Mouse (Mus musculus): Measurements from ENCODE around the gene Grm5. TPM values are rescaled to one million over a fixed set of nuclear protein-coding genes. Genes with fewer than 3 reads are reported as not detected.

Gene Grm5
- polyA plus RNA-seq, 1 experiment from 2014 or later: 0.14 TPM

- Histone ChIP-seq H3K36me3 (no peaks in the 10 kb centered on the region), H3K9ac (no peak overlapping the region), H3K9me3 (no peaks in the 10 kb centered on the region), H3K4me1 (no peaks in the 10 kb centered on the region), H3K4me2 (no peak overlapping the region), H3K4me3 (replicated peaks) (no peak overlapping the region), H3K27me3 (replicated peaks) (no peaks in the 10 kb centered on the region), H3K27ac (no peak overlapping the region)
- no peak for ATAC-seq (ENCODE audit: insufficient read depth, low FRiP score, low read depth)
- 50% methylated on average over 1 of the region's 1 CpGs for WGBS
Observed at GRCm38 (mm10) chr7:87718631-87719030, 134.7 kb downstream of the Grm5 start.

DNA sequence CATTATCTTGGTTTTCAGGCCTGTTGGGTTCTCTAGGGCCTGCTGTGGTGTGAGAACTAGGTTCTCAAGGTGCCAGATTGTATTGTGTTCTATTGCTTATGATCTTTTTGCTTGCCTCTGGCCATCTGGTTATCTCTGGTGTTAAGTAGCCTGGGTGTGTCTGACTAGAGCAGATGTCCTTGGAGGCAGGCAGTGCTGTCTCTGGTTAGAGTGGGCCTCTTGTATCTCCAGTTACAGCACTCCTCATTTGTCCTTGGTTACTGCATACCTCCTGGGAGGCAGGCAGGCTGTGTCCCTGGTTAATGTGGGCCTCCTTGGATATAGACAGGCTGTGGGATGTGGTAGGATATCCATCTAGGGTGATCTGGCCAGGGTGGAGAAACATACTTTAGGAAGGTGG is 150.5 kb downstream of the Grm5 start:
- no peak for ATAC-seq (ENCODE audit: insufficient read depth, low FRiP score, low read depth)
- Histone ChIP-seq H3K4me3 (replicated peaks) (no peak overlapping the region), H3K4me2 (no peak overlapping the region)

GRCm38 (mm10) chr7:87761945-87762344 is 178.0 kb downstream of the Grm5 start:
- H3K4me3 ChIP-seq (replicated peaks): no peak overlapping the region
- H3K4me2 ChIP-seq: no peak overlapping the region
- no peak for ATAC-seq (ENCODE audit: insufficient read depth, low FRiP score, low read depth)
- H3K4me1 ChIP-seq: no peaks in the 10 kb centered on the region
- no peaks in the 10 kb centered on the region for H3K9me3 ChIP-seq
- no peaks in the 10 kb centered on the region for H3K27me3 ChIP-seq (replicated peaks)
- no peak overlapping the region for H3K27ac ChIP-seq
- 70% methylated on average over 2 of the region's 2 CpGs for WGBS
- no peaks in the 10 kb centered on the region for H3K36me3 ChIP-seq
- no peak overlapping the region for H3K9ac ChIP-seq

More for the DNA sequence above, 150.5 kb downstream of the Grm5 start:
- no peaks in the 10 kb centered on the region for H3K27me3 ChIP-seq (replicated peaks)
- no peaks in the 10 kb centered on the region for H3K4me1 ChIP-seq
- H3K36me3 ChIP-seq: no peaks in the 10 kb centered on the region
- H3K9ac ChIP-seq: no peak overlapping the region
- no peaks in the 10 kb centered on the region for H3K9me3 ChIP-seq
- no peak overlapping the region for H3K27ac ChIP-seq

DNA sequence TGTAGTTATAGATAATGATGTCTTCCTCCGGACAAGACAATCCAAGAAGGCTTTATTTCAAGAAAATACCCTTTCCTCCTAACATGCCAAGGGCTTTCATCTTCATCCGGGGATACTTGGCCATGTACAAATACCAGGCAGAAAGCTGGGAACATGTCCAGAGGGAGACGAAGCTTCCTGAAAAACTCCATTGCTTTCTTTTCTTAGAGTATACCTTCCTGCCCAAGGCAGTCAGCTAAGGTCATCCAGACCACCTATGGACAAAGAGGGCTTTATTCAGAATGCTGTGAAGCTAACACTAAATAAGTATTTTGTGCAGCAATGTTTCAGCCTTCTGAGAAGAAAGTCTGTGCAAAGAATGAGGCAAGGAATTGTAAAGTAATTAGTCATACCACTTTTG is 178.4 kb downstream of the Grm5 start:
- Histone ChIP-seq H3K4me3 (replicated peaks) (no peak overlapping the region), H3K4me1 (no peaks in the 10 kb centered on the region), H3K27me3 (replicated peaks) (no peaks in the 10 kb centered on the region), H3K9ac (no peak overlapping the region), H3K4me2 (no peak overlapping the region), H3K36me3 (no peaks in the 10 kb centered on the region), H3K9me3 (no peaks in the 10 kb centered on the region), H3K27ac (no peak overlapping the region)
- 56% methylated on average over 3 of the region's 3 CpGs for WGBS
- ATAC-seq (ENCODE audit: insufficient read depth, low FRiP score, low read depth): no peak

- 75% methylated on average over 1 of the region's 1 CpGs for WGBS
Observed at GRCm38 (mm10) chr7:87787560-87787959, 203.6 kb downstream of the Grm5 start.

GRCm38 (mm10) chr7:87788963-87789362 is 205.0 kb downstream of the Grm5 start:
- Histone ChIP-seq H3K9ac (no peak overlapping the region), H3K9me3 (no peaks in the 10 kb centered on the region), H3K4me3 (replicated peaks) (no peak overlapping the region), H3K27me3 (replicated peaks) (no peaks in the 10 kb centered on the region), H3K36me3 (no peaks in the 10 kb centered on the region), H3K4me2 (no peak overlapping the region), H3K4me1 (no peaks in the 10 kb centered on the region), H3K27ac (no peak overlapping the region)
- no peak for ATAC-seq (ENCODE audit: insufficient read depth, low FRiP score, low read depth)

More at GRCm38 (mm10) chr7:87787560-87787959, 203.6 kb downstream of the Grm5 start:
- Histone ChIP-seq H3K4me1 (no peaks in the 10 kb centered on the region), H3K9me3 (no peaks in the 10 kb centered on the region), H3K27ac (no peak overlapping the region), H3K9ac (no peak overlapping the region), H3K4me2 (no peak overlapping the region), H3K36me3 (no peaks in the 10 kb centered on the region), H3K27me3 (replicated peaks) (no peaks in the 10 kb centered on the region), H3K4me3 (replicated peaks) (no peak overlapping the region)
- no peak for ATAC-seq (ENCODE audit: insufficient read depth, low FRiP score, low read depth)

DNA sequence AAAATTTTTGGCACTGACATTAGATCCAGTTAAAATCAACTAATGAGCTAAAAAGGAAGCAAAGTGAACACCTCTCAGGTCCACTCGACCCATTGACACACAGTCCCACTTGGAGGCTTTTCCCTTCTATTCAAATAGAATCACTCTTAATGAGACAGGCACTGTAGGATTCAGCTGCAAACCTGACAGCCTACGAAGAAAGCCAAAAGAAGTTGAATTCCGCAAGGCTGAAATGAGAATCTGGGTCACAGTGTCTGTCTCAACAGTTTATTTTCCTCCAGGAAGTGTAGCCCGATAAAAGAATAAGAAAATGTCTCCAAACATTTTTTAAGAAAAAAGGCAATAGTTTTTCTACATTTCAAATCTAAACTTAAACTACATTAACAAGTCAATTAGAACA is 209.9 kb downstream of the Grm5 start:
- ATAC-seq (ENCODE audit: insufficient read depth, low FRiP score, low read depth): no peak
- WGBS: 73% methylated on average over 4 of the region's 4 CpGs
- no peaks in the 10 kb centered on the region for H3K9me3 ChIP-seq
- no peaks in the 10 kb centered on the region for H3K27me3 ChIP-seq (replicated peaks)
- H3K4me3 ChIP-seq (replicated peaks): no peak overlapping the region
- no peak overlapping the region for H3K9ac ChIP-seq
- H3K4me2 ChIP-seq: no peak overlapping the region
- H3K4me1 ChIP-seq: no peaks in the 10 kb centered on the region
- no peak overlapping the region for H3K27ac ChIP-seq
- no peaks in the 10 kb centered on the region for H3K36me3 ChIP-seq

DNA sequence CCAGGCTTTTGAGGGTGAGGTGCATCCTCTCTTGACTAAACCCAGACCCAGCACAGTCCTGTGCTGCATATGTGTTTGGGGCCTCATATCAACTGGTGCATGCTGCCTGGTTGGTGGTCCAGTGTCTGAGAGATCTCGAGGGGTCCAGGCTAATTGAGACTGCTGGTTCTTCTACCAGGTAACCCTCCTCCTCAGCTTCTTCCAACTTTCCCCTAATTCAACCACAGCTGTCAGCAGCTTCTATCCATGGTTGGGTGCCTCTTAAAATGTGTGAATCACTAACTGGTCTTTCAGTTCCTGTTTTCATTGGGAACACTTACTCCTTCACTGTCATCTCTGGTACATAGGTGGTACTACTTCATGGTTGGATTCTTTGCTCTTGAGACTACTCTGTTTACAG is 240.9 kb downstream of the Grm5 start:
- no peaks in the 10 kb centered on the region for H3K36me3 ChIP-seq
- H3K27me3 ChIP-seq (replicated peaks): no peaks in the 10 kb centered on the region
- no peaks in the 10 kb centered on the region for H3K4me1 ChIP-seq
- no peak overlapping the region for H3K27ac ChIP-seq
- no peaks in the 10 kb centered on the region for H3K9me3 ChIP-seq
- H3K9ac ChIP-seq: no peak overlapping the region
- no peak for ATAC-seq (ENCODE audit: insufficient read depth, low FRiP score, low read depth)
- WGBS: 61% methylated on average over 1 of the region's 1 CpGs
- H3K4me2 ChIP-seq: no peak overlapping the region
- no peak overlapping the region for H3K4me3 ChIP-seq (replicated peaks)

DNA sequence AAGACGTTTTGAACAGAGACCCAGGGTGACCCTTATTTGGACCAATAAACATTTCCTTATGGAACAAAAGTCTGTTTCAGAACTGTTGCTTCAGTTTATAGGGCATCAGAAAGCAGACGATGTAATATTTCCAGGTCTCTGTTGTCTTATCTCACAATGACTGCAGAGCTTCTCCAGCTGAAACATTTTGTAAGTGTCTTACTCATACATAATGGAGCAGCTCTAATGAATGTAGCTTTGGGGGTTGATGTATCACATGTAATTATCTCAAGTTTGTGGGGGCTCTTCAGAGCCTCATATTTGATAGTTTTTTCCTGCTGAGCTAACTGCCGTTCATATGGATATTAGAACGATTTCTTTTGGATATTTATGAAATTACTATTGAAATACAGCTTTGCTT is 250.7 kb downstream of the Grm5 start:
- no peak overlapping the region for H3K4me2 ChIP-seq
- H3K4me3 ChIP-seq (replicated peaks): no peak overlapping the region
- no peaks in the 10 kb centered on the region for H3K4me1 ChIP-seq
- no peak overlapping the region for H3K9ac ChIP-seq
- no peaks in the 10 kb centered on the region for H3K27me3 ChIP-seq (replicated peaks)
- no peaks in the 10 kb centered on the region for H3K36me3 ChIP-seq
- no peak overlapping the region for H3K27ac ChIP-seq
- no peaks in the 10 kb centered on the region for H3K9me3 ChIP-seq
- WGBS: 74% methylated on average over 4 of the region's 4 CpGs
- no peak for ATAC-seq (ENCODE audit: insufficient read depth, low FRiP score, low read depth)

- no peak for ATAC-seq (ENCODE audit: insufficient read depth, low FRiP score, low read depth)
- Histone ChIP-seq H3K27ac (no peak overlapping the region), H3K27me3 (replicated peaks) (no peaks in the 10 kb centered on the region), H3K36me3 (no peaks in the 10 kb centered on the region), H3K9me3 (no peaks in the 10 kb centered on the region), H3K4me3 (replicated peaks) (no peak overlapping the region), H3K4me1 (no peaks in the 10 kb centered on the region), H3K9ac (no peak overlapping the region), H3K4me2 (no peak overlapping the region)
- WGBS: 71% methylated on average over 1 of the region's 1 CpGs
Observed at GRCm38 (mm10) chr7:87838579-87838978, 254.6 kb downstream of the Grm5 start.

DNA sequence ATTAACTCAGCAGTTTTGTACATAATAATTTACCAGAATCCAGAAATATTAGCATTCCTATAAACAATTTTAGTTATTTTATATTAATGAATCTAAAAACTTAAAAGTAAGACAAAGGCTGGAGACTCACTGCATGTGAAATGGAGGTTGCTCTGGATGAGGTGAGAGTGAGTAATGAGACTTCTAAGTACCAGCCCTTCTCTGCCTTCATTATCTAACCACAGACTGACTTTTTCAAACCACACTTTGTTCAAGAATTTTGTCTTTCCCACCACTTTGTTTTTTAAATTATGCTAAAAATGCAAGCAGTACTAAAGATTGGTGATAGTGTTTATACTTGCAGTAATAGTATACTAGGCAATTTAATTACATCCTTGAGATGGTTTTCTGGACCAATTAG is 259.5 kb downstream of the Grm5 start:
- H3K4me3 ChIP-seq (replicated peaks): no peak overlapping the region
- H3K4me1 ChIP-seq: no peaks in the 10 kb centered on the region
- H3K36me3 ChIP-seq: no peaks in the 10 kb centered on the region
- no peak overlapping the region for H3K27ac ChIP-seq
- H3K9me3 ChIP-seq: no peaks in the 10 kb centered on the region
- H3K27me3 ChIP-seq (replicated peaks): no peaks in the 10 kb centered on the region
- no peak overlapping the region for H3K4me2 ChIP-seq
- ATAC-seq (ENCODE audit: insufficient read depth, low FRiP score, low read depth): no peak
- no peak overlapping the region for H3K9ac ChIP-seq

GRCm38 (mm10) chr7:87846082-87846481 is 262.1 kb downstream of the Grm5 start:
- H3K27ac ChIP-seq: no peak overlapping the region
- H3K9me3 ChIP-seq: no peaks in the 10 kb centered on the region
- H3K9ac ChIP-seq: no peak overlapping the region
- H3K4me1 ChIP-seq: no peaks in the 10 kb centered on the region
- no peaks in the 10 kb centered on the region for H3K27me3 ChIP-seq (replicated peaks)
- no peak overlapping the region for H3K4me3 ChIP-seq (replicated peaks)
- ATAC-seq (ENCODE audit: insufficient read depth, low FRiP score, low read depth): no peak
- no peak overlapping the region for H3K4me2 ChIP-seq
- no peaks in the 10 kb centered on the region for H3K36me3 ChIP-seq

- Histone ChIP-seq H3K27ac (no peak overlapping the region), H3K36me3 (no peaks in the 10 kb centered on the region), H3K9ac (no peak overlapping the region), H3K4me1 (no peaks in the 10 kb centered on the region), H3K9me3 (no peaks in the 10 kb centered on the region), H3K4me2 (no peak overlapping the region), H3K27me3 (replicated peaks) (no peaks in the 10 kb centered on the region), H3K4me3 (replicated peaks) (no peak overlapping the region)
- no peak for ATAC-seq (ENCODE audit: insufficient read depth, low FRiP score, low read depth)
- 68% methylated on average over 5 of the region's 5 CpGs for WGBS
Observed at GRCm38 (mm10) chr7:87925956-87926355, 342.0 kb downstream of the Grm5 start.
